Mouse (Mus musculus) midbrain, postnatal 0 days (tissue): ENCODE results near the gene Tsen34. TPM values are rescaled to one million over a fixed set of nuclear protein-coding genes. Genes with fewer than 3 reads are reported as not detected.
"Not testable (repeated sequence)": the region's sequence is repeated elsewhere in the genome, so short reads cannot be mapped to it uniquely, and the experiment has no call there.

Source experiments
- ATAC-seq: fragments of 200-750 bp; cut with Nextera tagmentation; 2 replicates; pipeline ENCODE4 v1.8.0; 2017; ENCODE audit warnings: moderate number of reproducible peaks, mild to moderate bottlenecking, moderate TSS enrichment, moderate library complexity; ENCODE audit not compliant: low FRiP score
- DNase-seq: peaks from one replicate; pipeline ENCODE4 v3.0.0-alpha.2; 2015; ENCODE audit warnings: low spot score
- H3K27ac ChIP-seq: fragments of 300-500 bp; sonication (generic); 2 replicates; pipeline ENCODE4 v1.5.1; 2014; ENCODE audit warnings: low read depth, mild to moderate bottlenecking, low read length, mixed read lengths
- H3K27me3 ChIP-seq: fragments of 300-500 bp; sonication (generic); 2 replicates; pipeline ENCODE4 v1.6.1; 2014; ENCODE audit warnings: low read length, control low read depth, mixed read lengths; ENCODE audit not compliant: insufficient read depth
- H3K36me3 ChIP-seq: fragments of 300-500 bp; sonication (generic); 2 replicates; pipeline ENCODE4 v1.6.1; 2014; ENCODE audit warnings: low read length, control low read depth, mixed read lengths; ENCODE audit not compliant: insufficient read depth
- H3K4me1 ChIP-seq: fragments of 300-500 bp; sonication (generic); 2 replicates; pipeline ENCODE4 v1.6.1; 2014; ENCODE audit warnings: mild to moderate bottlenecking, control low read depth, antibody characterized with exemption, low read length, mixed read lengths; ENCODE audit not compliant: insufficient read depth
- H3K4me2 ChIP-seq: fragments of 300-500 bp; sonication (generic); 2 replicates; pipeline ENCODE4 v1.6.1; 2014; ENCODE audit warnings: low read depth, mild to moderate bottlenecking, low read length, mixed read lengths; ENCODE audit not compliant: poor library complexity, severe bottlenecking
- H3K4me3 ChIP-seq: fragments of 300-500 bp; sonication (generic); 2 replicates; pipeline ENCODE4 v1.5.1; 2014; ENCODE audit warnings: low read depth, mild to moderate bottlenecking, low read length, moderate library complexity
- H3K9ac ChIP-seq: fragments of 300-500 bp; sonication (generic); replicated peaks from 2 replicates; pipeline ENCODE4 v1.6.1; 2014; ENCODE audit warnings: mild to moderate bottlenecking, low read length, moderate library complexity, mixed read lengths; ENCODE audit not compliant: poor library complexity, severe bottlenecking
- H3K9me3 ChIP-seq: fragments of 300-500 bp; sonication (generic); 2 replicates; pipeline ENCODE4 v1.6.1; 2016; ENCODE audit warnings: low read length, control low read depth
- CTCF ChIP-seq: IDR thresholded peaks from 2 replicates; pipeline ENCODE4 v1.5.1; 2016; ENCODE audit warnings: antibody characterized with exemption, mild to moderate bottlenecking
- WGBS: fragments of 180-500 bp; shearing (Covaris S2); extraction: QIAGEN DNeasy Blood & Tissue Kit; methylation state at CpG from one replicate; pipeline ENCODE4 v1.1.7; 2014; 5-methylcytosine and 5-hydroxymethylcytosine counted together
- microRNA-seq: library from miRNA; unstranded; fragments of <30 nt; microRNA quantifications from one replicate; pipeline ENCODE4, GENCODE M21; 2016; ENCODE audit warnings: borderline number of aligned reads
- polyA plus RNA-seq: library from polyadenylated mRNA; unstranded; fragments of >200 nt; fragmentation: Nextera tagmentation; extraction: Ambion mirVana; gene quantifications from 2 replicates; pipeline ENCODE4 v1.2.1, GENCODE M21; 2015
- total RNA-seq: library from RNA; depleted of rRNA; stranded (reverse); fragments of >200 nt; gene quantifications from 2 replicates; pipeline ENCODE4 v1.2.3, GENCODE M21; 2014; rRNA removed

Gene Tsen34
- total and polyA plus RNA-seq, 2 experiments from 2014 or later = 260 to 396 TPM

GRCm38 (mm10) chr7:3712264-3712942, 19.7 kb downstream of the Tsen34 start:
- H3K27me3 ChIP-seq = no peaks in the 10 kb centered on the region
- no peaks in the 10 kb centered on the region for H3K9me3 ChIP-seq
- DNase-seq (no peak), ATAC-seq (no peak)
- no peaks in the 10 kb centered on the region for H3K4me1 ChIP-seq
- TF ChIP-seq CTCF = no peak
- H3K36me3 ChIP-seq = no peaks in the 10 kb centered on the region
- H3K9ac ChIP-seq = no peak overlapping the region
- H3K4me3 ChIP-seq = no peak overlapping the region
- no peak overlapping the region for H3K4me2 ChIP-seq
- WGBS = 40% methylated on average over 5 of the region's 5 CpGs
- H3K27ac ChIP-seq = no peak overlapping the region

- WGBS = 67% methylated on average over 1 of the region's 1 CpGs
- Histone ChIP-seq H3K36me3 (no peaks in the 10 kb centered on the region), H3K27ac (no peak overlapping the region), H3K9ac (no peak overlapping the region), H3K27me3 (no peaks in the 10 kb centered on the region), H3K4me2 (no peak overlapping the region), H3K9me3 (no peaks in the 10 kb centered on the region), H3K4me3 (no peak overlapping the region), H3K4me1 (no peaks in the 10 kb centered on the region)
- DNase-seq (no peak), ATAC-seq (no peak)
- TF ChIP-seq CTCF = no peak
Measured at GRCm38 (mm10) chr7:3715249-3715648, 22.6 kb downstream of the Tsen34 start.

- not testable (repeated sequence) for ATAC-seq, H3K4me2 ChIP-seq, H3K4me3 ChIP-seq, H3K36me3 ChIP-seq, DNase-seq, H3K4me1 ChIP-seq, H3K9ac ChIP-seq, H3K27me3 ChIP-seq, H3K27ac ChIP-seq, H3K9me3 ChIP-seq
- WGBS = no CpG with 5 or more reads among the region's 3 CpGs
Measured at GRCm38 (mm10) chr7:3720268-3720667, 27.6 kb downstream of the Tsen34 start, which contains the start of gene Pirb. Gene Pirb, minus strand, starts transcription at chr7:3720391.

DNA sequence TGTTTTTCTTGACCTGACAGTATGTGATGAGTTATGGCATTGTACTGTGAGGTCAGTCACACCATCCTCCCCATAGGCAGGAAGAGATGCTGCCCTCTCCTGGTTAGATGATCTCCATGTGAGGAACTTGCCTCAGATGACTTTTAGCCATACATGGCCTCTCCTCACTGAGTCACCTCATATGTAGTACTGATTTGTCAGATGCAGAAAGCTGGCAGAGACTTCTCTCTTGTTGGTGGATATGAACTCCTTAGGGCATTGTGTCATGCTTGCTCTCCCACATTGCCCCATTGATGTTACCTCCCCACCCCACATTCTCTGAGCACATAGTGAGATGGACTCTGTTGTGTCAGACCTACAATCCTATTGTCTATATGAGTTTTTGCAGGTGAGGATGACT, 32.8 kb downstream of the Tsen34 start:
- H3K27ac ChIP-seq, H3K9me3 ChIP-seq, ATAC-seq, DNase-seq, H3K4me3 ChIP-seq, H3K4me1 ChIP-seq, H3K27me3 ChIP-seq, H3K9ac ChIP-seq, H3K36me3 ChIP-seq, H3K4me2 ChIP-seq: not testable (repeated sequence)

DNA sequence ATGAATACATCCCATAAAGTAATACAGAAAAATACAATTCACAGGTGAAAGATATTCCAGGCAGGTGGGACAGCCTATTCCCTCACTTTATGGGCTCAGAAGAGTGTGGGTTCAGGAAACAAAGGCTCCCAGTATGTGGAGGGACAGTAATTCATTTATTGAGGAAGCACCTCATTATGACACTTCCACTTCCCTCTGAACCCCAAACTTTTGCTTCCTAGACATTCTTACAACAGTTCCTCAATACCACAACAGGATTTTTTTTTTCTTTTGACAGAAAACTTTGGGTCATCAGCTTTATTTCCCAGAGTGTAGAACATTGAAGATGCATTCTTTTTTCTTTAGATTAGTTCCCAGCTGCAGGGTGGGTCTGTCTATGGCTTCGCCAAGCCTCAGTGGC, 40.0 kb downstream of the Tsen34 start:
- not testable (repeated sequence) for H3K4me3 ChIP-seq, H3K9me3 ChIP-seq, ATAC-seq, H3K4me1 ChIP-seq, H3K27me3 ChIP-seq, H3K4me2 ChIP-seq, DNase-seq, H3K9ac ChIP-seq, H3K27ac ChIP-seq, H3K36me3 ChIP-seq
- WGBS = no CpG with 5 or more reads among the region's 1 CpGs

Small RNA genes lying within 50 kb of the gene (microRNA-seq; reads per million reads assigned to microRNA genes)
- gene Mir3572 = 4.0 reads per million, percentile 6 among the genes with 10 or more reads in this experiment

Other genes with a start within 250 kb of the Tsen34 start
- not detected in 2 replicates for gene Tarm1, start 190.2 kb upstream of the Tsen34 start, total RNA-seq
- gene Tarm1, start 190.2 kb upstream of the Tsen34 start, polyA plus RNA-seq = not detected in 2 replicates
- 0.55 and 1.3 TPM in 2 replicates for gene Oscar, start 76.7 kb upstream of the Tsen34 start, total RNA-seq
- 0.63 and 0.77 TPM in 2 replicates for gene Oscar, start 76.7 kb upstream of the Tsen34 start, polyA plus RNA-seq
- 340 and 373 TPM in 2 replicates for gene Ndufa3, start 75.5 kb upstream of the Tsen34 start, total RNA-seq
- gene Ndufa3, start 75.5 kb upstream of the Tsen34 start, polyA plus RNA-seq = 556 and 624 TPM in 2 replicates
- gene Tfpt, start 62.9 kb upstream of the Tsen34 start, total RNA-seq = 19.7 and 30.7 TPM in 2 replicates
- gene Tfpt, start 62.9 kb upstream of the Tsen34 start, polyA plus RNA-seq = 33.5 and 35.6 TPM in 2 replicates
- gene Prpf31, start 62.9 kb upstream of the Tsen34 start, total RNA-seq = 58.6 and 58.9 TPM in 2 replicates
- gene Prpf31, start 62.9 kb upstream of the Tsen34 start, polyA plus RNA-seq = 66.0 and 73.8 TPM in 2 replicates
- gene Cnot3, start 47.6 kb upstream of the Tsen34 start, total RNA-seq = 15.1 and 23.3 TPM in 2 replicates
- gene Cnot3, start 47.6 kb upstream of the Tsen34 start, polyA plus RNA-seq = 27.1 and 32.6 TPM in 2 replicates
- 5.2 and 7.2 TPM in 2 replicates for gene Leng1, start 27.0 kb upstream of the Tsen34 start, total RNA-seq
- gene Leng1, start 27.0 kb upstream of the Tsen34 start, polyA plus RNA-seq = 11.2 and 12.1 TPM in 2 replicates
- 4.0 and 8.2 TPM in 2 replicates for gene Tmc4, start 15.3 kb upstream of the Tsen34 start, total RNA-seq
- 3.7 and 4.2 TPM in 2 replicates for gene Tmc4, start 15.3 kb upstream of the Tsen34 start, polyA plus RNA-seq
- 219 and 252 TPM in 2 replicates for gene Mboat7, start 660 bp downstream of the Tsen34 start, total RNA-seq
- gene Mboat7, start 660 bp downstream of the Tsen34 start, polyA plus RNA-seq = 134 and 141 TPM in 2 replicates
- gene Rps9, start 11.1 kb downstream of the Tsen34 start, total RNA-seq = 733 and 742 TPM in 2 replicates
- 638 and 663 TPM in 2 replicates for gene Rps9, start 11.1 kb downstream of the Tsen34 start, polyA plus RNA-seq
- 0.28 and 0.93 TPM in 2 replicates for gene Pirb, start 27.5 kb downstream of the Tsen34 start, total RNA-seq
- 0.38 and 0.49 TPM in 2 replicates for gene Pirb, start 27.5 kb downstream of the Tsen34 start, polyA plus RNA-seq
- gene Gm15448, start 132.8 kb downstream of the Tsen34 start, total RNA-seq = not detected in 2 replicates
- not detected in 2 replicates for gene Gm15448, start 132.8 kb downstream of the Tsen34 start, polyA plus RNA-seq
- not detected in 2 replicates for gene Pira2, start 152.2 kb downstream of the Tsen34 start, total RNA-seq
- gene Pira2, start 152.2 kb downstream of the Tsen34 start, polyA plus RNA-seq = not detected in 2 replicates
- 0.09 TPM in 1 of 2 replicates, not detected in the other for gene Gm14548, start 205.3 kb downstream of the Tsen34 start, total RNA-seq
- not detected in 2 replicates for gene Gm14548, start 205.3 kb downstream of the Tsen34 start, polyA plus RNA-seq
- 0.61 TPM in 1 of 2 replicates, not detected in the other for gene Lilra6, start 222.6 kb downstream of the Tsen34 start, total RNA-seq
- not detected in 2 replicates for gene Lilra6, start 222.6 kb downstream of the Tsen34 start, polyA plus RNA-seq